Mouse (Mus musculus): ENCODE results near the gene Acbd5.

DNA sequence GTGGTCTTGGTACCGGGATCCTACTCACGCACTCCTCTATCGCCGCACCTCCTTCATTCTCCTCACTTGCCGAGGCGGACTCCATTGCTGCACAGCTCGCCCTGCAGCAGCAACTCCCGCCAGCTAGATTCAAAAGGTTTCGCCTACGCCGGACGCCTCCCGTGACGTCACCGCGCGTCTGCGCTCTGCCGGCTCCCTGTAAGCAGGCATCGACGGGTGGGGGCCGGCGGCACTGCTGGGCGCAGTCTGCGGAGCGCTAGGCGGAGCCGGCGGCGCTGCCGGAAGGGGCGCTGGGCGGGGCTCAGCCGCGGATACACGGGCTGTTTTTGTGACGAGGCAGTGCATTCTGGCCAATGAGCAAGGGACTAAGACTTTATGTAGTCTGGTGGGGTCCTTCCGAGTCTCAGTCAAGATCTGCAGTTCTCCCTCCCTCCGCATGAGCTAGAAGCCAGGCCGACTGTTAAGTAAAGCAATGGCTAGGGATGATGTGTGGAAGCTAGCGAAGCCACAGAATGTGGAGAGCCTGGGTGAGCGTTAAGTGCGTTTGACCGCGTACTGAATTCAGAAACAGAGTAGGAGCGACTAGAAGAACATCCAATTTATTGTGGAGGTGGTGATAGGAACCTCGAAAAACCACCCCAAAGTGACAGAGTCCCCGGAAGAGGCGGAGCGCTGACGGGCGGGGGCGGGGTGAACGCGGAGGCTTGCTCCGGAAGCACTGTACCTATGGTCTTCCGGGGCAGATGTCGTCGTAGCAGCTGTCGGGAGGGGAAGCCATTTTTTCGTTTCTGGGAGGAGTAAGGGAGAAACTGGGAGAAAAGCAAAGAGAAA, 88.0 kb downstream of the Acbd5 start, which contains the start of the genes Mastl and Yme1l1:
- no peak for TF ChIP-seq CTCF (IDR thresholded peaks at IDR 0.05; ENCODE audit: low read depth, low read length)
- TF ChIP-seq POLR2A (IDR thresholded peaks at IDR 0.05; ENCODE audit: insufficient read depth, low read length), result peak; percentile 90
- peak; percentile 57; the same call in 1 of the 2 replicates for TF ChIP-seq EP300 (IDR thresholded peaks at IDR 0.05; ENCODE audit: insufficient read depth, low read depth, low read length)

All from ES-Bruce4 (cell line).